Mouse (Mus musculus): ENCODE results near the gene 6720489N17Rik. TPM values are rescaled to one million over a fixed set of nuclear protein-coding genes. Genes with fewer than 3 reads are reported as not detected.
"Not testable (repeated sequence)": the region's sequence is repeated elsewhere in the genome, so short reads cannot be mapped to it uniquely, and the experiment has no call there.

The 6720489N17Rik gene
- 10.6 and 10.9 TPM in 2 replicates for polyA plus RNA-seq (2016; fragmentation: Nextera tagmentation; extraction: Ambion mirVana)

DNA sequence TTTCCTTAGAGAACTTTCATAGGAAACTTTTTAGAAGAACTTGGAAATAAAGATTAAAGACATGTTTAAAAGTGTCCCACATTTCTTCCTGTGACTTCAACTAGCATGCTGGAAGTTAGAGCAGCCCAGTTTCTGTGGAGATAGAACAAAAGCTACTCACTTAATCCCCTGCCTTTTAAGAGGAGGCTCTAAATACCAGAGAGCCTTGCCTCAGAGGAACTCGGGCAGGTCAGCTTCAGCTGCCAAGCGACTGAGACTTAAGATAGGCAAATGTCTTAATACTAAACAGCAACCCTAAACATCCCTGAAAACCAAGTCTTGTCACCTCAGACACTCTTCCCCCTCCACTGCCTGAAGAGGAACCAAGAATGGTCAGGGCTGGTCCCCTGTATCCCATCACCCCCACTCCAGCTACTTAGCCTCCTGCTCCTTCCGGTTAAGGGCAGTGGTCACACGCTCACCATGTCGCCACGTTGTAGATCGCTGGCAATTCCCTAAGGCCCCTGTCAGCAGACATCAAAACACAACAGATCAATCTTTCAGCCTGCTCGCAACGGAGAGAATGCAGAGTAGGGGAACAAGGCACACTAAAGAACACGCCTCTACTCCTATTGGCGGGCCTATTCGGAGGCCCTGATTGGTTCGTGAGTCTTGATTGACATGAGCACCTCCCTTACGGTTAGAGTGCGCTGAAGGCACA, at the start of gene 6720489N17Rik:
Gene 6720489N17Rik, minus strand, starts transcription at position 606 of the 700 bp plus-strand sequence.
- ATAC-seq (ENCODE audit: low FRiP score, low read depth): peak; percentile 100
- Histone ChIP-seq H3K9ac (peak within 1 kb of the TSS; percentile 56; the same call in 1 of the 2 replicates), H3K4me2 (replicated peaks) (peak within 1 kb of the TSS; percentile 54), H3K4me3 (peak within 1 kb of the TSS; percentile 45)
- not testable (repeated sequence) for H3K27ac ChIP-seq; H3K9me3 ChIP-seq; H3K27me3 ChIP-seq (replicated peaks); H3K36me3 ChIP-seq; H3K4me1 ChIP-seq
- WGBS: 1% methylated on average over 15 of the region's 15 CpGs

DNA sequence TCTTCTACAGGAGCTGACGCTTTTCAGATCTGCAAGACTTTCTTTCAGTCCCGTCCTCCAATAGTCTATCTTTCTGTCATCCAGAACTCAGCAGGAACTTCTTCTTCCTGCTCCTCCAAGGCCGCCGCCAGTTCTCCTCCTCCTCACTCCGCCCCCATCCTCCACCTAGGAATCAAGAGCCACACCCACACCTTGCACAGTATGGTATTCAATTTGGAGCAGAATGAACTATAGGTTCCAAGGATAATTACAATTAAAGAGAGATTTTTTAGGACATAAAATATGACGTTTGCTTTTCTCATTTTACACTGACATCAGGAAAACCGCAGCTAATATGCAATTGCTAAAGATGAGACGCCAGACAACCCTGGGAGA, 29.4 kb upstream of the 6720489N17Rik start:
- Histone ChIP-seq H3K4me1 (no peaks in the 10 kb centered on the region), H3K9ac (0 out of 2 replicates have a peak overlapping the region, but pooled peaks have one; percentile 55), H3K27me3 (replicated peaks) (no peaks in the 10 kb centered on the region), H3K27ac (no peak overlapping the region), H3K4me3 (peak overlapping the region; percentile 54), H3K36me3 (no peaks in the 10 kb centered on the region), H3K4me2 (replicated peaks) (peak overlapping the region; percentile 48), H3K9me3 (no peaks in the 10 kb centered on the region)
- peak; percentile 93 for ATAC-seq (ENCODE audit: low FRiP score, low read depth)
- WGBS: 28% methylated on average over 8 of the region's 8 CpGs

DNA sequence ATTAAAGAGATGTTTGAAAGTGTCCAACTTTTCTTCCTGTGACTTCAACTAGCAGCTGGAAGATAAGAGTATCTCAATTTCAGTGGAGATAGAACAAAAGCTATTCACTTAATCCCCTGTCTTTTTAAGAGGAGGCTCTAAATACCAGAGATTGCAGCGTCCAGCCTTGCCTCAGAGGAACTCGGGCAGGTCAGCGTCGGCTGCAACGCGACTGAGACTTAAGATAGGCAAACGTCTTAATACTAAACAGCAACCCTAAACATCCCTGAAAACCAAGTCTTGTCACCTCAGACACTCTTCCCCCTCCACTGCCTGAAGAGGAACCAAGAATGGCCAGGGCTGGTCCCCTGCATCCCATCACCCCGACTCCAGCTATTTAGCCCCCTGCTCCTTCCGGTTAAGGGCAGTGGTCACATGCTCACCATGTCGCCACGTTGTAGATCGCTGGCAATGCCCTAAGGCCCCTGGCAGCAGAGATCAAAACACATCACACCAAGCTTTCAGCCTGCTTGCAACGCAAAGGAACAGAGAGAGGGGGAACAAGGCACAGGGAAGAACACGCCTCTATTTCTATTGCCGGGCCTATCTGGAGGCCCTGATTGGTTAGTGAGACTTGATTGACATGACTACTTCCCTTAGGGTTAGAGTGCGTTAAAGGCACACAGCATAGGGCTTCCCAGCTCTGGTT, 28.8 kb upstream of the 6720489N17Rik start:
- not testable (repeated sequence) for H3K27ac ChIP-seq; H3K36me3 ChIP-seq; H3K9me3 ChIP-seq; H3K4me1 ChIP-seq; H3K27me3 ChIP-seq (replicated peaks)
- 1% methylated on average over 16 of the region's 16 CpGs for WGBS
- Histone ChIP-seq H3K4me3 (peak overlapping the region; percentile 54), H3K4me2 (replicated peaks) (peak overlapping the region; percentile 48), H3K9ac (peak overlapping the region; percentile 55)
- ATAC-seq (ENCODE audit: low FRiP score, low read depth): peak; percentile 100

GRCm38 (mm10) chr13:62627071-62627470, 3.1 kb upstream of the 6720489N17Rik start:
- H3K9ac ChIP-seq; ATAC-seq (ENCODE audit: low FRiP score, low read depth); H3K27me3 ChIP-seq (replicated peaks); H3K4me1 ChIP-seq; H3K4me2 ChIP-seq (replicated peaks); H3K9me3 ChIP-seq; H3K27ac ChIP-seq; H3K4me3 ChIP-seq; H3K36me3 ChIP-seq: not testable (repeated sequence)
- 40% methylated on average over 1 of the region's 1 CpGs for WGBS

DNA sequence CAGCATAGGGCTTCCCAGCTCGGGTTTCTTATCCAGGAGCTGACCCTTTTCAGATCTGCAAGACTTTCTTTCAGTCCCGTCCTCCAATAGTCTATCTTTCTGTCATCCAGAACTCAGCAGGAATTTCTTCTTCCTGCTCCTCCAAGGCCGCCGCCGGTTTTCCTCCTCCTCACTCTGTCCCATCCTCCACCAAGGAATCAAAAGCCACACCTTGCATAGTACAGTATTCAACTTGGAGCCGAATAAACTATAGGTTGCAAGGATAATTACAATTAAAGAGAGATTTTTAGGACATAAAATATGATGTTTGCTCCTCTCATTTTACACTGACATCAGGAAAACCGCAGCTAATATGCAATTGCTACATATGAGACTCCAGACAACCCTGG, 289 bp upstream of the 6720489N17Rik start:
- not testable (repeated sequence) for H3K9me3 ChIP-seq; H3K27ac ChIP-seq; H3K27me3 ChIP-seq (replicated peaks); H3K36me3 ChIP-seq; H3K9ac ChIP-seq; H3K4me1 ChIP-seq
- ATAC-seq (ENCODE audit: low FRiP score, low read depth): peak; percentile 79
- peak overlapping the region; percentile 54 for H3K4me2 ChIP-seq (replicated peaks)
- WGBS: 6% methylated on average over 7 of the region's 7 CpGs
- H3K4me3 ChIP-seq: peak overlapping the region; percentile 45; the same call in 1 of the 2 replicates

DNA sequence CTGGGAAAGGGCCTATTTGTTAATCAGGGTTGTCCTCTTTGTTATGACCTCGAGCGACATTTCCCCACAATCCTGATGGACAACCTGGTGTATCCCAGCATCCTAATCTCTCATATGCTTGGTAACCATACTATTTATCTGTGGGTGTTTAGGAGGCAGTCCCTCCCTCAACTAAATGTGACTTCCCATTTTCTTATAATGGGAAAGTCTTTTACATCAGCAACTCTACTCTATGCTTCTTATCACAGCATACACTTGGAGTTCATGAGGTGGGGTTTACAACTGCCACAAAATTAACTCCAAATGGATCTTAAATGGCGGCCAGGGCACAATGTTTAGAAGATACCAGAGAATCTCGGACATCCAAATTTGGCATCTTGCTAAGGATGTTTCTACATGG, 6.5 kb downstream of the 6720489N17Rik start:
- not testable (repeated sequence) for H3K27me3 ChIP-seq (replicated peaks); H3K27ac ChIP-seq; ATAC-seq (ENCODE audit: low FRiP score, low read depth); H3K36me3 ChIP-seq; H3K4me2 ChIP-seq (replicated peaks); H3K9ac ChIP-seq; H3K4me1 ChIP-seq; H3K4me3 ChIP-seq; H3K9me3 ChIP-seq
- 96% methylated on average over 4 of the region's 4 CpGs for WGBS

- H3K27ac ChIP-seq; ATAC-seq (ENCODE audit: low FRiP score, low read depth); H3K9ac ChIP-seq; H3K4me3 ChIP-seq; H3K27me3 ChIP-seq (replicated peaks); H3K9me3 ChIP-seq; H3K36me3 ChIP-seq; H3K4me1 ChIP-seq; H3K4me2 ChIP-seq (replicated peaks): not testable (repeated sequence)
- 93% methylated on average over 3 of the region's 6 CpGs for WGBS
These were observed 52.9 kb downstream of the 6720489N17Rik start, which contains the start of gene Zfp934 for GRCm38 (mm10) chr13:62571099-62571498. TSS of gene Zfp934 (minus strand) at chr13:62571199.

GRCm38 (mm10) chr13:62561696-62562095, 62.3 kb downstream of the 6720489N17Rik start:
- H3K9me3 ChIP-seq; ATAC-seq (ENCODE audit: low FRiP score, low read depth); H3K4me2 ChIP-seq (replicated peaks); H3K9ac ChIP-seq; H3K36me3 ChIP-seq; H3K27ac ChIP-seq; H3K27me3 ChIP-seq (replicated peaks); H3K4me1 ChIP-seq; H3K4me3 ChIP-seq: not testable (repeated sequence)
- 6% methylated on average over 1 of the region's 1 CpGs for WGBS

DNA sequence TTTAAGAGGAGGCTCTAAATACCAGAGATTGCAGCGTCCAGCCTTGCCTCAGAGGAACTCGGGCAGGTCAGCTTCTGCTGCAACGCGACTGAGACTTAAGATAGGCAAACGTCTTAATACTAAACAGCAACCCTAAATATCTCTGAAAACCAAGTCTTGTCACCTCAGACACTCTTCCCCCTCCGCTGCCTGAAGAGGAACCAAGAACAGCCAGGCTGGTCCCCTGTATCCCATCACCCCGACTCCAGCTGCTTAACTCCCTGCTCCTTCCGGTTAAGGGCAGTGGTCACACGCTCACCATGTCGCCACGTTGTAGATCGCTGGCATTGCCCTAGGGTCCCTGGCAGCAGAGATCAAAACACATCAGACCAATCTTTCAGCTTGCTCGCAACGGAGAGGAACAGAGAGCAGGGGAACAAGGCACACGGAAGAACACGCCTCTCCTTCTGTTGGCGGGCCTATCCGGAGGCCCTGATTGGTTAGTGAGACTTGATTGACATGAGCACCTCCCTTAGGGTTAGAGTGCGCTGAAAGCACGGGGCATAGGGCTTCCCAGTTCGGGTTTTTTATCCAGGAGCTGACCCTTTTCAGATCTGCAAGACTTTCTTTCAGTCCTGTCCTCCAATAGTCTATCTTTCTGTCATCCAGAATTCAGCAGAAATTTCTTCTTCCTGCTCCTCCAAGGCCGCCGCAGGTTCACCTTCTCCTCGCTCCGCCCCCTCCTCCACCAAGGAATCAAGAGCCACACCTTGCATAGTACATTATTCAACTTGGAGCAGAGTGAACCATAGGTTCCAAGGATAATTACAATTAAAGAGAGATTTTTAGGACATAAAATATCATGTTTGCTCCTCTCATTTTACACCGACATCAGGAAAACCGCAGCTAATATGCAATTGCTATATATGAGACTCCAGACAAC, 65.5 kb downstream of the 6720489N17Rik start, which contains the start of gene Zfp935:
Gene Zfp935, minus strand, starts transcription at position 323 of the 922 bp plus-strand sequence.
- peaks cover 15% of the 10 kb centered on the region for H3K36me3 ChIP-seq
- not testable (repeated sequence) for H3K27me3 ChIP-seq (replicated peaks); H3K4me1 ChIP-seq; H3K27ac ChIP-seq
- peaks cover 12% of the 10 kb centered on the region; the same call in 1 of the 2 replicates for H3K9me3 ChIP-seq
- WGBS: 5% methylated on average over 27 of the region's 27 CpGs
- peak within 1 kb of the TSS; percentile 47 for H3K4me2 ChIP-seq (replicated peaks)
- peak within 1 kb of the TSS; percentile 62 for H3K9ac ChIP-seq
- peak within 1 kb of the TSS; percentile 44 for H3K4me3 ChIP-seq
- 0 out of 2 replicates have a peak, but pooled peaks have one; percentile 58 for ATAC-seq (ENCODE audit: low FRiP score, low read depth)

Small RNAs within 50 kb of the gene (microRNA-seq; reads per million reads assigned to microRNA genes)
- gene Gm24020: not detected

Other genes starting within 250 kb of the 6720489N17Rik start
- gene Gm3604, start 241.0 kb downstream of the 6720489N17Rik start, polyA plus RNA-seq (2016; fragmentation: Nextera tagmentation; extraction: Ambion mirVana): 2.3 and 3.0 TPM in 2 replicates
- gene Gm49359, start 157.3 kb downstream of the 6720489N17Rik start, polyA plus RNA-seq (2016; fragmentation: Nextera tagmentation; extraction: Ambion mirVana): 14.4 and 16.0 TPM in 2 replicates
- gene Zfp935, start 65.7 kb downstream of the 6720489N17Rik start, polyA plus RNA-seq (2016; fragmentation: Nextera tagmentation; extraction: Ambion mirVana): not detected in 2 replicates
- gene Zfp934, start 53.0 kb downstream of the 6720489N17Rik start, polyA plus RNA-seq (2016; fragmentation: Nextera tagmentation; extraction: Ambion mirVana): 15.5 and 15.8 TPM in 2 replicates
- 29.3 and 33.7 TPM in 2 replicates for gene Platr25, start 136.5 kb upstream of the 6720489N17Rik start, polyA plus RNA-seq (2016; fragmentation: Nextera tagmentation; extraction: Ambion mirVana)
- gene Gm5141, start 161.6 kb upstream of the 6720489N17Rik start, polyA plus RNA-seq (2016; fragmentation: Nextera tagmentation; extraction: Ambion mirVana): 13.2 and 13.3 TPM in 2 replicates
- not detected in 2 replicates for gene Fbp2, start 234.2 kb upstream of the 6720489N17Rik start, polyA plus RNA-seq (2016; fragmentation: Nextera tagmentation; extraction: Ambion mirVana)

Data from neural tube, embryonic 12.5 days (tissue).